Mouse (Mus musculus): ENCODE measurements around the gene Rtn4. TPM values are rescaled to one million over a fixed set of nuclear protein-coding genes. Genes with fewer than 3 reads are reported as not detected.

Gene Rtn4
- total and polyA plus RNA-seq, 2 experiments from 2014 or later = 135 to 243 TPM

DNA sequence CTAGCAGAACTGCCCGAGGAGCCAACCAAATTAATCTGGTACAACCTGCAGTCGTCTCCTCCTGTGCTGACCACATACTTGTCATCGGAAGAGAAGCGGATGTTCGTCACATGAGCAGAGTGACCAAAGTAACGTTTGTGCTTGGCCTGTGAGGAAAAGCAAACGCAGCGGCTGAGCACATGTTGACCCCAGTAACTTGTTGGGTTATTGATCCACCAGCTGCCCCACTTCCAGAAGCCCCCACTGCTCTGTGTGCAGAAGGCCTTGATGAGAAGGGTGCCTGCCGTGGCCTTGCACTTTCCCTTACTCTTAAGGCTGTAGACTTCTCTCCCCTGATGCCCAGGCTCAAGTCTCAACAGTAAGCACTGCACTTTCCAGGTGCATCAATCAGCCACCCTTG is 53.5 kb downstream of the Rtn4 start:
- no peak overlapping the region for H3K27ac ChIP-seq
- H3K9ac ChIP-seq (replicated peaks; ENCODE audit: low read length) = no peak overlapping the region
- H3K36me3 ChIP-seq (ENCODE audit: insufficient read depth, low read length) = peaks cover 26% of the 10 kb centered on the region
- no peak overlapping the region for H3K4me3 ChIP-seq (ENCODE audit: low read length)
- 94% methylated on average over 9 of the region's 9 CpGs for WGBS
- H3K4me1 ChIP-seq (ENCODE audit: insufficient read depth, low read length) = no peaks in the 10 kb centered on the region
- TF ChIP-seq CTCF (IDR thresholded peaks at IDR 0.05; ENCODE audit: low read depth) = no peak
- ATAC-seq (no peak), DNase-seq (ENCODE audit: low spot score) (no peak)
- H3K9me3 ChIP-seq (ENCODE audit: low read length) = no peaks in the 10 kb centered on the region
- H3K4me2 ChIP-seq (ENCODE audit: low read depth, low read length) = no peak overlapping the region
- H3K27me3 ChIP-seq (ENCODE audit: insufficient read depth, low read length) = no peaks in the 10 kb centered on the region

DNA sequence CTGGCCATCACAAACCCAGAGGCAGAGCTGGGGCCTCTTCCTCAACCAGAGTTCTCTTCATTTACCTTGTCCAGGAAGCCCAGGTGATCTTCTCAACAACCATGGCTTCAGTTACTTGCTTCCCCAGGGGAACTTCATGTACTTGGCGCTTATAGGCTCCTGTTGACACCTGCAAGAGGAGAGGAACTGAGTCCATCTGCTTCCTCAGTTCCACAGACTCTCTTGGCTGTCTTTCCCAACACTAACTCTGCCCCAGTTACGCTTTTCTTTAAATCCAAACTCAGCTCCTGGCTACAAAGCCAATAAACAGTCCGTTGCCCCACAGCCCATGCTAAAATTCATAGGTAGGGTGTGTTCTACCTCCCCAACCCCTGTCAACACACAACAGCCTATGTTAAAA is 54.6 kb downstream of the Rtn4 start:
- Histone ChIP-seq H3K9ac (replicated peaks; ENCODE audit: low read length) (no peak overlapping the region), H3K36me3 (ENCODE audit: insufficient read depth, low read length) (peaks cover 26% of the 10 kb centered on the region), H3K27ac (no peak overlapping the region), H3K9me3 (ENCODE audit: low read length) (no peaks in the 10 kb centered on the region), H3K4me2 (ENCODE audit: low read depth, low read length) (no peak overlapping the region), H3K4me3 (ENCODE audit: low read length) (no peak overlapping the region), H3K27me3 (ENCODE audit: insufficient read depth, low read length) (no peaks in the 10 kb centered on the region), H3K4me1 (ENCODE audit: insufficient read depth, low read length) (no peaks in the 10 kb centered on the region)
- DNase-seq (ENCODE audit: low spot score) (no peak), ATAC-seq (no peak)
- TF ChIP-seq CTCF (IDR thresholded peaks at IDR 0.05; ENCODE audit: low read depth) = no peak
- WGBS = 97% methylated on average over 3 of the region's 3 CpGs

DNA sequence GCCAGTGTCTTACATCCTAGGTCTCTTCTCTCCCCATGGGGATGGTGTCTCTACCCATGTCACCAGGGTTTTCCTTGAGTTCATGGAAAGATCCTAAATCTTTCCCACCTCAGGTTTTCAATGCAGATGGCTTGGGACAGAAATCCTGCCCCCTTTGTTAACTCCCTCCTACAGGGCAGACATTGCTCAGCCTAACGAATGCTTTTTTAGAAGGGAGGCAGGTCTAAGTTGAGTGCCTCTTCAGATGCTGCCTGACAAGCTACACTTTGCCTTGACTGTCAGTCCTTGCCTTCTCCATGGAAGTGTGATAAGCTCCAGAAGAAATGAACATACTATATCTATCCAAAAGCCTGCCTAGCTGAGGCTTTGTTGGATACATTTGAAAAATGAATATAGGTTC is 55.1 kb downstream of the Rtn4 start:
- ATAC-seq (no peak), DNase-seq (ENCODE audit: low spot score) (no peak)
- Histone ChIP-seq H3K36me3 (ENCODE audit: insufficient read depth, low read length) (peaks cover 26% of the 10 kb centered on the region), H3K4me2 (ENCODE audit: low read depth, low read length) (no peak overlapping the region), H3K4me1 (ENCODE audit: insufficient read depth, low read length) (no peaks in the 10 kb centered on the region), H3K9ac (replicated peaks; ENCODE audit: low read length) (no peak overlapping the region), H3K9me3 (ENCODE audit: low read length) (no peaks in the 10 kb centered on the region), H3K4me3 (ENCODE audit: low read length) (no peak overlapping the region), H3K27ac (no peak overlapping the region), H3K27me3 (ENCODE audit: insufficient read depth, low read length) (no peaks in the 10 kb centered on the region)
- no peak for TF ChIP-seq CTCF (IDR thresholded peaks at IDR 0.05; ENCODE audit: low read depth)
- 71% methylated on average over 1 of the region's 1 CpGs for WGBS

DNA sequence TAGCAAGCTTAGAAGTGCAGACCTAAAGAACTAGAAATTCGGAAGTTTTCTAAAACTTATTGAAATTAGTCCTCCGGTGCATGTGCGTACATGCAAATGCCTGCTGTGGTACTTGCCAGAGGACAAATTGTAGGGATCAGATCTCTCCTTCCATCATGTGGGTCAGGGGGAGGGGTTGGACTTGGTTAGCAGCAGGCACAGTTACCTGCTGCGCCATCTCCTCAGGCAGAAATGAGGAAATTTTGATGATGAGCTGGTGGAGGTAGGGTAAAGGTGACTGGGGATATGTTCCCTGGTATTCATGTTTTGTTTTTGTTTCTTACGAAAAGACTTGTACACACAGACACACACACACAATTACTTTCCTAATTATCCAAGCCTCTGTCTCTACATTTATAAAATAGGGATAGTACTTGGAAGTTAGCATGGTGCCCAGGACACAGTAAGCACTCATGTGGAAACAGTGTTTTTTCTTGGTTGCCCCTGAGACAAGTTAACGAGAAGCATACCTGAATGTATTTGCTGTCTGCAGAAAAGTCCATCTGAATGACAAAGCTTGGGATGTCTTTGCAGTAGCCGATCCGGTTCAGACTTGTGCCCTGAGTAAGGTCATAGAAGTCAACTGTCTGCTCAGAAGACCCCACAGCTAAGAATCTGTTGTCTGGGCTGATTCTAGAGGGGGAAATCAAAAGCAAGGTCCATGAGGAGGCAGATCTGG is 56.2 kb downstream of the Rtn4 start:
- DNase-seq (ENCODE audit: low spot score) (no peak), ATAC-seq (no peak)
- Histone ChIP-seq H3K4me2 (ENCODE audit: low read depth, low read length) (no peak overlapping the region), H3K4me1 (ENCODE audit: insufficient read depth, low read length) (no peaks in the 10 kb centered on the region), H3K9me3 (ENCODE audit: low read length) (no peaks in the 10 kb centered on the region), H3K27ac (no peak overlapping the region), H3K9ac (replicated peaks; ENCODE audit: low read length) (no peak overlapping the region), H3K36me3 (ENCODE audit: insufficient read depth, low read length) (peaks cover 18% of the 10 kb centered on the region), H3K4me3 (ENCODE audit: low read length) (no peak overlapping the region), H3K27me3 (ENCODE audit: insufficient read depth, low read length) (no peaks in the 10 kb centered on the region)
- WGBS = 89% methylated on average over 8 of the region's 8 CpGs
- no peak for TF ChIP-seq CTCF (IDR thresholded peaks at IDR 0.05; ENCODE audit: low read depth)

DNA sequence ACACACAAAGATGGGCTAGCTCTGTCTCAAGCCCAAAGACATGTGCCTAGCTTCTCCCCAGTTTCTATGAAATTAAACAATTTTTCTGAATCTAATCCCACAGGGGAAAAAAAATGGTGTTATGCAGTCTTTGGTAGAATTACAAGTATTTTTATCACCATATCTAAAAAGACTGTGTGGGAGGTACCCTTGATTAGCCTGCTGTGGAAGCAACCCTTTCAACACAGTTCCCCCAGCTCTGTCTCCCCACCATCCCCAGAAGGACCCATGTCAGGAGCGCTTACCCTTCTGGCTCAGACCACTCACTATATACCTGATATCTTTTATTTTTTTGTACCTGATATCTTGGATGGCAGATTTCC is 56.7 kb downstream of the Rtn4 start:
- Histone ChIP-seq H3K27me3 (ENCODE audit: insufficient read depth, low read length) (no peaks in the 10 kb centered on the region), H3K4me1 (ENCODE audit: insufficient read depth, low read length) (no peaks in the 10 kb centered on the region), H3K27ac (no peak overlapping the region), H3K36me3 (ENCODE audit: insufficient read depth, low read length) (peaks cover 15% of the 10 kb centered on the region), H3K4me3 (ENCODE audit: low read length) (no peak overlapping the region), H3K4me2 (ENCODE audit: low read depth, low read length) (no peak overlapping the region), H3K9ac (replicated peaks; ENCODE audit: low read length) (no peak overlapping the region), H3K9me3 (ENCODE audit: low read length) (no peaks in the 10 kb centered on the region)
- ATAC-seq = no peak
- DNase-seq (ENCODE audit: low spot score) = no peak
- TF ChIP-seq CTCF (IDR thresholded peaks at IDR 0.05; ENCODE audit: low read depth) = no peak
- WGBS = 100% methylated on average over 1 of the region's 1 CpGs

DNA sequence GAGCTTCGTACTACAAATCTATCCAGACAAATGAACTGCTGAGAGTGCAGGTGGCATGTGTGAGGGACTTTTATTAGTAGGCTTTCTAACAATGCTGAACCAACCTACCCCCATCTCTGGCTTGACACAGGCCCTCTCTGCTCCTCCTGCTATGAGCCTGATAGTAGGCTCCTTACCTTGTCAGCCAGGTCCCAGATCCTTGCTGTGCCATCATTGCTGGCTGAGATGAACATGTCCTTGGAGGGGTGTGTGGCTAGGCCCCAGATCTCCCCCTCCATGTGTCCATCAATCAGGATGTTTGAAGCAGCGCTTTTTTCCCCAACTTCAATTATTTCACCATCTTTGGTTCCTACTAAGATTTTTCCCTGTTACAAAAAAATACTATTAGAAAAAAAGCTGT is 58.3 kb downstream of the Rtn4 start:
- H3K4me2 ChIP-seq (ENCODE audit: low read depth, low read length) = no peak overlapping the region
- no peaks in the 10 kb centered on the region for H3K4me1 ChIP-seq (ENCODE audit: insufficient read depth, low read length)
- peaks cover 13% of the 10 kb centered on the region for H3K36me3 ChIP-seq (ENCODE audit: insufficient read depth, low read length)
- ATAC-seq = no peak
- no peaks in the 10 kb centered on the region for H3K27me3 ChIP-seq (ENCODE audit: insufficient read depth, low read length)
- no peak for TF ChIP-seq CTCF (IDR thresholded peaks at IDR 0.05; ENCODE audit: low read depth)
- H3K4me3 ChIP-seq (ENCODE audit: low read length) = no peak overlapping the region
- H3K9ac ChIP-seq (replicated peaks; ENCODE audit: low read length) = no peak overlapping the region
- no peak overlapping the region for H3K27ac ChIP-seq
- 93% methylated on average over 2 of the region's 2 CpGs for WGBS
- DNase-seq (ENCODE audit: low spot score) = no peak
- no peaks in the 10 kb centered on the region for H3K9me3 ChIP-seq (ENCODE audit: low read length)
